17 mouse cellular contexts compared by ENCODE assay signal in genomic region chr6:118968776-118969175, GRCm38 (mm10).
"Had no signal": no experiment of that assay in that cellular context is flagged by ENCODE, and none has a peak within 500 bp of the region (broad histone marks: within the 10 kb centered on the region; RNA-seq: fewer than 3 reads in every experiment).

No protein-coding gene starts in this region.

- H3K27ac ChIP-seq: hindbrain, embryonic 13.5 days; hindbrain, postnatal 0 days; limb, embryonic 12.5 days; midbrain, embryonic 10.5 days; neural tube, embryonic 15.5 days; stomach, embryonic 15.5 days had no signal

- ATAC-seq: hindbrain, postnatal 0 days; lung, postnatal 0 days had no signal

- H3K4me2 ChIP-seq: hindbrain, embryonic 13.5 days; limb, embryonic 12.5 days; neural tube, embryonic 15.5 days; stomach, embryonic 15.5 days had no signal

- H3K27me3 ChIP-seq: hindbrain, embryonic 13.5 days; limb, embryonic 12.5 days; neural tube, embryonic 15.5 days; stomach, embryonic 15.5 days had no signal

- H3K36me3 ChIP-seq: hindbrain, embryonic 13.5 days; limb, embryonic 12.5 days; midbrain, embryonic 10.5 days; neural tube, embryonic 15.5 days; stomach, embryonic 15.5 days had no signal

- H3K4me3 ChIP-seq: hindbrain, embryonic 13.5 days; limb, embryonic 12.5 days; midbrain, embryonic 10.5 days; myocyte; neural tube, embryonic 15.5 days; stomach, embryonic 15.5 days had no signal

- DNase-seq: kidney, adult 8-10 months; kidney, postnatal 36 days; layer of hippocampus, postnatal 36 days; lung, adult 2 months; lung, postnatal 4 days; midbrain, embryonic 14.5 days; retina, postnatal 1 day; thymus, adult 2 months; thymus, postnatal 25 days had no signal

- H3K4me1 ChIP-seq: limb, embryonic 12.5 days had no signal

- H3K9ac ChIP-seq: hindbrain, embryonic 13.5 days; limb, embryonic 12.5 days; neural tube, embryonic 15.5 days; stomach, embryonic 15.5 days had no signal

- H3K9me3 ChIP-seq: limb, embryonic 12.5 days; midbrain, embryonic 10.5 days; neural tube, embryonic 15.5 days; stomach, embryonic 15.5 days had no signal
